Mouse (Mus musculus) ovary, adult 18-20 months (tissue): Measurements from ENCODE around the gene Naaladl2.
"Not testable (repeated sequence)": the region's sequence is repeated elsewhere in the genome, so short reads cannot be mapped to it uniquely, and the experiment has no call there.

Source experiments
- DNase-seq: peaks from one replicate; pipeline ENCODE4 v3.0.0; 2022; ENCODE audit warnings: low spot score, mixed read lengths

Naaladl2 gene

DNA sequence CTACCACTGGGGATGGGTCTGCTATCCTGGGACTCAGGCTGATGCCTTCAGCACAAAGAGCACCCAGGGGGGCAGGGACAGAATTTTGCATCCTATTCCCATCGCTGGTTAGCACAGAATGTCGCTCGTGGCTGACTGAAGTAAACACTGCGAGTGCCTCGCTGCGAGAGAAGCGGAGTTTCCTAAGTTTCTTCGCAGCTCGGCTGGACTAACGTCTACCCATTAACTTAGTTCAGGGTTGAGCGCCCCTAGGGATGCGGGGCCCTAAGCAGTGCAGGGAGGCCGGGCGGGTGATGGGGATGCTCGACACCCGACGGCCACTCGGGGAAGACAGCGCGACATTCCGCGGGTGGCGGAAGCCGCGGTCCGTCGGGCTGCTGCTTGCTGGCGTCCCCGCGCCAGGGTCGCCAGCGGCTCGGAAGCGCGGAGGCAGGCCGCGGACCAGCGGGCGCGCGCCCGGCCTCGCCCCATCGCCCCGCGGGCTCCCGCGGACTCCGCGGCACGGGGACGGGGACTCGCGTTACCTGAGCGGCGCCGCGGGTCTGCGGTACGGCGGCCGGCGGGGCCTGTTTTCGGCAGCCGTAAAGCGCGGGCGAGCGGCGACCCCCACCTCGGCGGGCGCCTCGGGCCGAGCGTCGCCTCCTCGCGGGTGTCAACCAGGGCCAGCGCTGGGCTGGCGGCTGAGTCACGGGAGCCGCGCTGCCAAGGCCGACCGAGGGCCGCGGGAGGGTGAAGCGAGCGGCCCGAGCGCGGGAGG lies at the start of gene Naaladl2:
TSS of gene Naaladl2 (minus strand) at position 707 of the 757 bp plus-strand sequence.
- DNase-seq = peak; percentile 48

DNA sequence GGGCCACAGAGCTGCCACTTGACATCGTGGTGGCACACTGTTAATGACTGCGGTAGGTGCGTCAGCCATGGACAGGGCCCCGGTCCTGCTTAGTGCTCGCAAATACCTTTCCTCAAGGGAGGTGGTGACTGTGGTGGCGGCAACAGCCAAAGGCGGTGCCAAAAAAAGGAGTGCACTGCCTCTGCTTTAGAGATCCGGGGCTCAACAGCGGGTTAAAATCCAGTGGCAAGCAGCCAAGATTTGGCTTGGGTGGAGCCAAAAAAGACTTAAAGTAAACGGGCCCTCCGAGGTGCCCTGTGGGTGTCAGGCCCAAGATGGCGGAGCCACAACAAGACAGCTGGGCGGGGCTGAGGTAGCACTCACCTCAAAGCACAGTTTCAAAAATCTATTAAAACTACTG lies 7.7 kb upstream of the Naaladl2 start:
- no peak for DNase-seq

DNA sequence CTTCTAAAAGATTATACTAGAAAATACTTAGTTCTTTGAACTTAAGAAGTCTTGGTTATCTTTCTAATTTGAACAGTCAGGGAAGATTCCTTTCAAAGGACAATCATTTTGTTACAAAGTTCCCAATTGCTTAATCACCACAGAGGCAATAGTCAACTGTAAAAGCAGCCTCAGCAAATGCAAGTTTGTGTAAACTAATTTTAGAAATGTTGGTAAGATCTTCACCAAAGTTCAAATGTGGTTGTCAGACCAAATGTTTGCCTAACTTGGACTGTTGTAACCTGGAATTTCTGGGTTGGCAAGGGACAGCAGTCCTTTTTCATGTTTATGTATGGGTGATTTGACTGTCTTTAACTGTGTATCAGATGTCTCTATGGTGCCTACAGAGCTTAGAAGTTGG lies 3.2 kb upstream of the Naaladl2 start:
- no peak for DNase-seq

DNA sequence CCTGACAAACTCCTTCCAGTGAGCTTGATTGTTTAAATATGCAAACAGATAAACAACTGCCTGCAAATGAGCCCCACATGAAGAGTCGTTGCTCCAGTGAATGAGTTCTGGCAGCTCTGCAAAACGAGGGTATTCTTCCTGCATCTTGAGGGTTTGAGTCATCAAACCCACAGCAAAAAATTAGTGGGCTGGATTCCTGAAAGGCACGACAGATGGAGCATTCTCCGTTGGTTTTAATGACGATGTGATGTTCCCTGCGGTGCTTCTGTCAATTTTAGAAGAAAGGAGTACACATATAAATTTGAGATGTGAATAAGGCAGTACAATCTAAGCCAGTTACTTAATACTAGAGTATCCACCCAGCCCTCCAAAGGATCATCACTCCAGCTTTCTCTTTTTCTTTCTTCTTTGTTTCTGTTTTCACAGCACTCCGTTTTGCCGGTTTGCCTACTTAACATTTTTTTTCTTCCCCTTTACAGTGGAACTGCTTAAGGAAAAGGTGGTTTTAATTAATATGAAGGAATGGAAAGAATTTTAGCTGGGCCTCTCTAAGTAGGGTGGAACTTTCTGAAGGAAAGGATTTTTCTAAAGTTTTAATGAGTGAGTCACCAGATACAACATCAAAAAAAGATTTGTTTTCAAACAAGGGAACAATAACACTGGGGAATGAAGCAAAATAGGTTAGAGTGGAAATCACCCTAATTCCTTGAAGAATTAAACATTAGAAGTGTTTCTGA lies 1.1 kb upstream of the Naaladl2 start:
- no peak for DNase-seq

DNA sequence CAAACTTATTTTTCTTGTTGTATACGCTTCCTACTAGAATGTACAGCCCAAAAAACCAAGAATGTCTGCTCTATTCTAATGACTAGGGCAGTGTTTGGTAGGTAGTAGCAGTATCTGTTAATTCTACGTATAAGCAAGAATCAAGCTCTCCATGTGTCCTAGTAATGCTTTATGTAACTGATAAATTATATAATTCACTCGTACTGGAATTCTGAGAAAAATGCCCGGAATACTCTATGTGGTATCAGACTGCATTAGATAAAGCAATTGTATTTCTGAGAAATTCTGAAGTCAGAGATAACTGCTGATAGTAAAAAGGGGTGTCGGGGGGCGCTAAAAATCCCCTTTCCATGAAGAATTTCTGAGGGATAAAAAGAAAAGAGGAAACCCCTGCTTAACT lies 950 bp downstream of the Naaladl2 start:
- no peak for DNase-seq

DNA sequence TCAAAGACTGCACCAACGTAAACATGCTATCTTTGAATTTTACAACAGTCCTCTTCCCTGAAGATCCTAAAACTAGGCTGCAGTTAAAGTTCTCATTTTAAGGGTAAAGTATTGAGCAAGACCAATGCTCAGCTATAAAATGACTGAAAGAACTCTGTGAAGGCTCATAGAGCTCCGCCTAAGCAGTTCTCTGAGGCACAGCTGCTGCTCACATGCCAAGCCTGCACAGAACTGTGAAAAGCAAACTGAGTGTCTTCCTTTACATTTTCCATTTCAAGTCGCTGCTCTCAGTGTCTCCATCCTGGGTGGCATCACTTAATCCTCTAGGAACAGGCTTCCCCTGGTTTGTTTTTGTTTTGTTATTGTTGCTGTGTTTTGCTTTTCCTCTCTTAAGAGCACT lies 12.2 kb downstream of the Naaladl2 start:
- no peak for DNase-seq

DNA sequence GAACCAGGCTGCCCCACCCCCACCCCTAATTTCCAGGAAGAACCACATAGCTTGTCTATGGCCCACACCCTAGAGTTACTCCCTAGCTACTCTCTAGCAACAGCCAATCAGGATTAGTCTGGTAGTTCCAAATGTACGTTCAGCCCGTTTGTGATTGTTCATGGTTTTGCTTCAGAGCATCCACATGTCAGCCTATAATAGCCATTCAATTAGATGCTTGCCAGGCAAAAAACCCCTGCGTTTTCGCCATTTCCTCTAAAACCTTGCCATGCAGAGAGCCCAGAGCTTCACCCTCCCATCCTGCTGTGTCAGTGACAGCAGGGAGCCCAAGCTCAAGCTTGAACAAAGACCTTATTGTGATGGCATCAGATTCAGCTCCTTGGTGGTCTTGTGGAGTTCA lies 16.2 kb downstream of the Naaladl2 start:
- DNase-seq = no peak

DNA sequence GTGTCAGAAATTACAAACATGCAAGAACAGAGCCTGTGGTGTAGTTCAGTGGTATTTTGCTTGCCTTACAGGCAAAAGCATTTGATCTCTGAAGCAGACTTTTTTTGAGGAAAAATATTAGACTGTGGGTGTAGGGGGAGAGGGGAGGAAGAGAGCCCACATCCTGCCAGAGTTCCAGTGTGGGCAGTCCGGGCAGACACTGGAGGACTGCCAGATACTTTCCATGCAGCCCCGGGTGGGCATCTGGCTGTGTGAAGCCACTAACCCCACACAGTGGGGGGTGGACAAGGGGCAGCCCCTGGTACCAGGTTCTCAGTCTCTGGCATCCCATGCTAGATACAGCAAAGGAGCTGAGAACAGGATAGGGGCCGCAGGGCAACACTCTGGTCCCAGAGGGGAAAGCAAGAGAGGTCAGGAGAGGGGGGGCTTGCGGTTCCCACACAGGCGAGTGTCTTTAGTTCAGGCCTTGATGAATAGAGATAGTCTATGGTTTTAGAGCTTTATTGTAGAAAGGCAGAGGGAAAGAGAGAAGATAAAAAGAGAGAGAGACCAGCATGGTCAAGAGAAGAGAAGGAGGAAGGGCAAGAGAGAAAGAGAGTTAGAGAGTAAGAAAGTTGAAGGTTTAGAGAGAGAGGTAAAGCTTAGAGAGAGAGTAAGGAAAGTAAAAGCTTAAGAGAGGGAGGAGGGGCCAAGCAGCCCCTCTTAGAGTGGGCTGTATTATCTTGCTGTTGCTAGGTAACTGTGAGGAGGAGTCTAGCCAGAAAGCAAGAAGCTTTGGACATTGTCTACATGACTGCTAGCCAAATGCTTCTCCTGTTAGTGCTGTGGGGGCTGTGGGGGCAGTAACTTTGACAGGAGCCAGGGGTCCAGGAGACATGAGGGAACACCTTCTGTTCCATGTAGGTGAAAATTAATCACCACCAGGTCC lies 18.9 kb downstream of the Naaladl2 start:
- DNase-seq = no peak

DNA sequence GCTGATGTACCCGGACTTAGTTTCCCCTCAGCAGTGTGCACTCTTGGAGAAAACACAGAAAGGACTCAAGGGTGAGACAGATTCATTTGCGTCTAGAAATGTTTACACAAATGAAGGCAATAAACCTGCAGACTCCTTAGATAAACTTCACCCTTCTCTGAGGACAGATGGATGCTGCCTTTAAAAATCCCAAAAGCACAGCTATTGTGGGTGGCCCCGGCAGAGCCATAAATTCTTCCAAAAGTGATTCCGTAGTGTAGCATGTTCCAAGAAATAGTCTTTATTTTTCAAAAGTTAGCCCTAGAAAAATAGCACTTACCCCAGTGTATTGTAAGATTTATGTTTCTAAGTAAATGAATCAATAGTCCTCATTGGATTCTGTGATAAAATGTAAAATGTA lies 31.0 kb downstream of the Naaladl2 start:
- no peak for DNase-seq

DNA sequence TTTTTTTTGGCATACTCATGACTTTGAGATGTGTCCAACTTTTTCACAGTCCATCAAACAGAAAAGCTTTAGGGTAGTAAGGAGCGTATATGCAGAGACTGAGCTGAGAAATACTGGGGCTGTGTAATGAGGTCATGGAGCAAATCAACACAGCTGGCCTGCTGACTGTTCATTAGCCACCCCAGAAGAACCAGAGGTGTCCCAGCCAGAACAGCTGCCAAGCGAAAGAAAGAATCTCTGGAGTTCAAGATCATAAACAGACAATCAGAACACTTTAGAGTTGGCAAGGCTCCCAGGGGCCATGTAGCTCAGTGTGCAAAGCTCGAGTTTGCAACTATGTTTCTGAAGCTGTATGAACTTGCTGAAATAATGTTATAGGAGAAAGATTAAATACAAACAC lies 35.1 kb downstream of the Naaladl2 start:
- no peak for DNase-seq

DNA sequence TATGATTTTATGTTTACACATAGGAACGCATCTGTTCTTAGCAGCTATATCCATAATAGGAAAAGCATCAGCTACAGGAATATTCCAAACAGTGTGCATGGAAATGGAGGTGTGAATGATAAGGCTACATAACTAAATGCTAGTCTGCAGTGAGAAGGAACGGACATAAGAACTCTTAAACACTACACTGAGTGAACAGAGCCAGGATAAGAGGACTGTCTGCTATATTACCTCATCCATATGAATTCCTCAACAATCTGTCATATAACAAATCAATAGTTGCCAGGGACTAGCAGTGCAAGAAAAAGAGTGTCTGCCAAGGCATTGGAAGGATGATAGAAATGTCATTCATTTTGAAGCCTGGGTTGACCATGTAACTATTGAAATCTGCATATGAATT lies 51.1 kb downstream of the Naaladl2 start:
- DNase-seq = no peak

DNA sequence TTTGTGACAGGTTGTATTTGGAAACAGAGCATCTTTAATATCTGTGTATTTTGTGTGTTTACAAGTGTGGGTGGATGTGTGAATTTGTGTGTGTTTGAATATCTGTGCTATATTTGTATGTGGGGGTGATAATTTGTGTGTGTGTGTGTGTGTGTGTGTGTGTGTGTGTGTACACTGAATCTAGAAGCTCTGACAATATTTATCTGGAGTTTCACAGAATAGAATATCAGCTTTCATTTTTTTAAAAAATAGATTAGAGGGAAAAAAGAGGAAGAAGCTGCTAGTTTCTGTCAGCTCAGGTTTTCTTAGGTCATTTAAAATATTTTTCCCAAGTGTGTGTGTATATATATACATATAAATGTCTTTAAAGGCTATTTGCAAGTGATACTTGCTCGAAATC lies 68.3 kb downstream of the Naaladl2 start:
- no peak for DNase-seq

DNA sequence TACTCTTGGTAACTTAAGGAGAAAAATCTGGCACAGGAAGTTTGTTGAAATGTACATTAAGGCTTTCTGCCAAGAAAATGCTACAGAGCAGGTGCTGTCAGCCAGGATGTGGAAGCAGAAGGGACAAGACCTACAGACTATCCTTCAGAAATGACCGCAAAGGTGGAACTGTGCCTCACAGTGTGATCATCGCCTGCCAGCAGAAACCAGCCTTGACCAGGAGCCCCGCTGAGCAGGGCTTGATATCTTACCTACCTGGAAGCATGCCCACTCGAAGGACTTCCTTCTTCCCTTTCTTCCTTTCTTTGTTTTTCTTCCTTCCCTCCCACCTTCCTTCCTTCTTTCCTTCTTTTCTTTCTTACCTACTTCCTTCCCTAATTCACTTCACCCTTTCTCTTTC lies 69.8 kb downstream of the Naaladl2 start:
- no peak for DNase-seq

DNA sequence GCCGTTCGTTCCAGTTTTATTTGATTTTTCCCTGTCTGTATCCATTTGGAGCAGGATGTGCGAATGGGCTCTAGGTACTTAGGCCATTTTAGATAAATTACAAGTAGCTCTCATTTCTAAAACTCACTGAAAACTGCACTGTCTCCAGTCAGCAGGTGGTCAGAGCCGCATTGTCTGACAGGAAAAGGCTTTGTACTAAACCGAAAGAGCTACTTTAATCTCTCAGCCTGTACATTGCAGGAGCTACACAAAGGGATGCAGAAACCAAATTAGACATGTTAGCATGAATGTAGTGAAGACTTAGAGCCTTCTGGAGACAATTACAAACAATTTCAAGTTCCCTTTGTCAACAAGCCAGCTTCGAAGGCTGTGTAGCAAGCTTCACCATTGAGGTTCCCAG lies 70.2 kb downstream of the Naaladl2 start:
- no peak for DNase-seq

DNA sequence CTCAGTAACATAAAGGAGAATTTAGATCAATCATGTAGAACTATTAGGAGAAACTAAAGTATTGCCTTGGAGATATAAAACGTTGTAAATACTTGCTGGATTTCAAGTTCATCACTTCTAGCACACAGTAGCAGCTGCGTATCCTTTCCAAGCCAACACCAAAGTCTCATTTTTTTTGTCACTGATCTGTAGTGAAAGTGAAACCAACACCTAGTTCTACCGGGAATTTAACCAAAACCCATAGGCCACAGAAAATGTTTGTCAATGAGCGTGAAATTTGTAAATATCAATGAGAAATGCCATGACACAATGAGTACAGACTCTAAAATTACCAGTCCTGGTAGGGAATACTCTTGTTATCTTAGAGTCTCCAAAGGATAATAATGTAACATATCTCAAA lies 80.8 kb downstream of the Naaladl2 start:
- no peak for DNase-seq

DNA sequence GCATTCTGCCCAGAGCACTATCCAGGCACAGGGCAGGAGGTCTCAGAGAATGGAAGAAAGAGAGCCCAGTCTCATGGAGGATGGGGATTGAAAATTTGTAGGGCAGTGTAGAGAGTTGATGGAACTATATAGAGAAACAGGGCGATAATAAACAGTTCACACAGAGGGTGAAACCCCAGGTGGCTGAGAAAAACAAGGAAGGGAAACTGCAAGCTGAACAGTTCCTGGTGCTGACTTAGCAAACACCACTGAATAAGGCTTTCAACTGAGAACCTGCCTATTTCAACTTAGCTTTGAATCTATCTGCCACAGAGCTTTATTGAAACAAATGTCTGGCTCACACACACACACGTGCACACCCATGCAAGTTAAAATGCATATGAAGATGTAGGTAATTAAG lies 91.1 kb downstream of the Naaladl2 start:
- no peak for DNase-seq

DNA sequence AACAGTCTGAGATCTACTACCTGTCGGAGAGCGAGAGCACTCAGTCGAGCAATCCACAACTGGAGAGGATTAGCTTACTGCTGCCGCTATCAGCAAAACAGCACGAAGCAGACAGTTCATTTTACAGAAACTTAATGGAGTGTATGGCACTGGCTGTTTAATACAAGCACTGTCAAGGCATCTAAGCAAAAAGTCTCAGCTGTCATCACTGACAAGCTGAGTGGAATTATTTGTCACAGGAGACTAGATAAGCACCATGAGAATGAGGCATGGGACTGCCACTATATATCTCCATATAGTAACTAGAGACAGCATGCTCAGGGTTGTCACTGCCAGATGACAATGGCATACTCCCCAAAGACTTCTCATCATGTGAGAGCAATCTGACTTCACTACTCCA lies 124.1 kb downstream of the Naaladl2 start:
- DNase-seq = no peak

DNA sequence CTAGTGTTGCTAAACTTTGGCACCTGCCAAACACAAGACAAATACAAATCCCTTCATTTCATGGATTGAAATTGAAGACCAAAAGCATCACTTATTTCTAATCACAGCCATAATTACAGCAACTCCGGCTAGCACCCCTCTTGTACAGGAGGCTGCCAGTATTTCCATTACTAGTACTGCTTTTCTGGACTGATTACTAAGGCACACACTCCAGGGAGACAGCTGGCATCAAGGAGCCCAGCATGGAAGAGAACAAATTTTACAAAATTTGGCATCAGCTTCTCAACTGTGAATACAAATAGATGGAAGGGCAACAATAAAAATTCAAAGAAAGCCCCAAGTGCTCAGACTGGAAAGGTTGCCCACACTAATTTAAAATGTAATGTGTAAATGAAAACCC lies 133.3 kb downstream of the Naaladl2 start:
- DNase-seq = no peak

DNA sequence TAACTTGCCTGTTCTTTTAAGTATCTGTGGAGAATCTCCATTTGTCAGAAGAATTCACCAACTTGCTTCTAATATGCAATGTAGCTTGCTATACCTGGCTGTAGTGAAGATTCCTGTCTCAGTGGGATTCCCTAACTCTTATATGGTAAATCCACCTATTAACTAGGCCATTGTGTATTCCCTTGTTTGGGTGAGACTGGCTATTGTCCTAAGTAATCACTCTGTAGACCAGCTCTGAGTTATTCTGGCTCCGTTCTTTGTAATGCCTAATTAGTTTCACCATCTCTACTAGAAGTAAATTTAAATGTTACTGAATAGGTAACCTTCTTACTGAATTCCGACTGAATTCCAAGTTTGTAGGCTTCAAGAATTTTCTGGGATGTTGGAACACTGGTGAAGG lies 137.3 kb downstream of the Naaladl2 start:
- not testable (repeated sequence) for DNase-seq

DNA sequence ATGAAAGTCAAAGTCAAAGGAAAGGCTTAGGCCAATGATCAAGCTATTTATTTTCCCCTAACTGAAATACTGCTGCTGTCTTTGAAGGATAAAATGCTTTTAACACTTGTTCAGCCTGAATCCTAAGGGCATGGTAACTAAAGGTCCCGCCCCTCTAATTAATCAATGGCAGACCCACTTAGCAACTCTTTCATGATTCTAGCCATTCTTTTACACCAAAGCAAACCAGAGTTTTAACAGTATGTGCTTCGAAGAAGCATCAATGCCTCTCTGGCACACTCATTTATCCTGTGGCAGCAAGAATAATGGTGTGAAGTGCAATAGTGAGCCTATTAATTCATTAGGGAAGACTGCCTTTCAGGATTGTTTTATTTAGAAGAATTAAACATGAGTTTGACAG lies 151.5 kb downstream of the Naaladl2 start:
- DNase-seq = no peak

DNA sequence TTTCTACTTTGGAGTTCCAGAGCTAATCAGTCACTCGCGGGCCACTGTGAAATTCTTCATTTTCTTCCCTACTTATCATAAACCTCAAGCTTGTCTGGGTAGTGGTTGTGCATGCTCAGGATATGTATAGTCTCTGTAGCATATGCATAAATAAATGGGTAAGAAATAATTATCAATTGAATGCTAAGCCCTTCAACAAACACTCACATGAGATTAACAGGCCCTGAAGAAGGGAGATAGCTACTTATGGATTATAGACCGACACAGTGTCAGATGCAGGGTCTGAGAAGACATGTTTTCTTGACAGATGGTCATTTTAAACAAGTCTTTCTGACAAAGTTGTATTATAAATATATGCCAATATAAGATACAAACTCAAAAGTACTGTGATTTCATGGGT lies 152.0 kb downstream of the Naaladl2 start:
- DNase-seq = no peak

DNA sequence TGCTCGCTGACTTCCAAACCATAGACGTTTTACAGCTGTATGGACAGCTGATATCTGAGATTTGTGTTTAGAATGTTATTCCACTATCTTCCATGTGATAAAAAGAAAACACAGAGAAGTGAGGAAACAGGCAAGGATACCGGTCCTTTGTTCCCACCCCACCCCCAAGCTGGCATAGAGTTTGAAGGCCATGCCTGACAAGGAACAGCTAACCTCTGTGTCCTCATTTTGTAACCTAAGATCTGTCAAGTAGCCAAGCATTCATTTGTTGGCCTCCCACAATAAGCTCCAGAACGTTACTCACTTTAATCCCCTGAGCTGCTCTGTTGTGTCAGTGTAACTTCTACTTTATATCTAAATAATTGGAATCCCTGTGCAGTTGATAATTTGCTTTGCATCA lies 161.9 kb downstream of the Naaladl2 start:
- no peak for DNase-seq

DNA sequence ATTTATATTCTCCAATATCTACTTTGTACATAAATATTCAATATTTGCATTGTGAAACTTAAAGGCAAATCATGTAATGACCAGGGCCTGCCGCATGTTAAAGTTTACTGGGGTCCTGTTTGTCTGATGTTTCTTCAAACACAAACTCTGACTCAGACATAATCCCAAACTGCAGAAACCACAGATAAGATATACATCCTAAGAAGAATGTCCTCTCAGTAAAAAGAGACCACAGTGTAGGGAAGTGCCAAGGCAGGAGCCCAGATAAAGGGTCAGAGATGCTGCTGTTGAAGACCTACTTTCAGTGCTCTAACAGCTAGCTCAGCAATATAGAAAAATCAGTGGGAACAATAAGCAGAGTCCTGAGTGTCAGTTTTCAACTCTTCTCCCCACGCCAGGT lies 201.9 kb downstream of the Naaladl2 start:
- DNase-seq = no peak
